In the genomic region with DNA sequence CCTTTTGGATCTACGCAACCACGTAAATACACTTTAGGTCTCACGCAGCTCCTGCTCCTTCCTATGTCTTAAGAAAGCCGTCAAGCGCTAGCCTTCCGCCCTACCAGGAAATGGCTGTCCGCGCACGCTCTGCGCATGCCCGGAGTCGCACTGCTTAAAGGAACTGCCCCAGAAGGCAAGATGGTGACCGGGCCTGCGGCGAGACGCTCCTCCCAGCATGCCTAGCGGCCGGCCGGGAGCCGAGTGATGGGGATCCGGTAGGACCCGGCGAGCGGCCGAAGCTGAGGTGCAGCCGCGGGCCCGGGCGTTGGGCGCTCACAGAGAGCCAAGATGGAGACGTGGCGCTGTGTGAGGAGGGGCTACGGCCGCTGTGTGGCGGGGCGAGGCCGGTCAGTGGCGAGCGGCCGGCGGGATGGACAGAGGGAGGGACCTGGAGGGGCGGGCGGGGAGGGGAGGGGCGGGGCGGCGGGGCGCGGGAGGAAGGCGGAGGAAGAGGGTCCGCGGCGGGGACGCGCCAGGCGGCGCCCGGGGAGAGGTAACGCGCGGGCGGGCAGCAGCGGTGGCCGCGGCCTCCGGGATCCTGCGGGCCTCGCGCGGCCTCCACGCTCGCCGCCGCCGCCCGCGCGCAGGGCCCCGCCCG, we compare ENCODE assay signal across 8 mouse cellular contexts. TPM values are rescaled to one million over a fixed set of nuclear protein-coding genes. Genes with fewer than 3 reads are reported as not detected.
DNase-seq lines count a peak whose midpoint lies in the region; ATAC-seq and TF ChIP-seq lines count a peak whose summit lies in the region.

No protein-coding gene starts in this region.

- ATAC-seq in common myeloid progenitor, adult 5-6 weeks (replicated peaks; ENCODE audit: low read depth, poor library complexity, severe bottlenecking): peak; percentile 95
- ATAC-seq in hindbrain, postnatal 0 days: peak; percentile 96
- ATAC-seq in megakaryocyte, adult 5-6 weeks (ENCODE audit: poor library complexity, severe bottlenecking): peak; percentile 92

- H3K27me3 ChIP-seq in hindbrain, postnatal 0 days (ENCODE audit: insufficient read depth, low read length): no peaks in the 10 kb centered on the region

- H3K4me1 ChIP-seq in hindbrain, postnatal 0 days (ENCODE audit: insufficient read depth, low read length): peaks cover 4% of the 10 kb centered on the region; the same call in 1 of the 2 replicates

- H3K9ac ChIP-seq in hindbrain, postnatal 0 days (replicated peaks; ENCODE audit: low read length): peak overlapping the region; percentile 83

- no peaks in the 10 kb centered on the region for H3K36me3 ChIP-seq in hindbrain, postnatal 0 days (ENCODE audit: insufficient read depth, low read length)

- H3K9me3 ChIP-seq in hindbrain, postnatal 0 days (ENCODE audit: low read length): no peaks in the 10 kb centered on the region

- WGBS in hindbrain, postnatal 0 days: under 1% methylated on average over 53 of the region's 79 CpGs

- H3K4me2 ChIP-seq in hindbrain, postnatal 0 days (ENCODE audit: low read depth, low read length): peak overlapping the region; percentile 76

- H3K27ac ChIP-seq in gastrocnemius, adult 2 months: peak overlapping the region; percentile 98
- peak overlapping the region; percentile 98 for H3K27ac ChIP-seq in hindbrain, postnatal 0 days
- H3K27ac ChIP-seq in left cerebral cortex, adult 2 months: peak overlapping the region; percentile 97

- H3K4me3 ChIP-seq in gastrocnemius, adult 2 months: peak overlapping the region; percentile 92
- peak overlapping the region; percentile 56 for H3K4me3 ChIP-seq in hindbrain, postnatal 0 days (ENCODE audit: low read length)
- H3K4me3 ChIP-seq in left cerebral cortex, adult 2 months: peak overlapping the region; percentile 90

- peak; percentile 99 for DNase-seq in ZHBTc4 (ENCODE audit: low read depth, low spot score)
- DNase-seq in gastrocnemius, adult 2 months: peak; percentile 99
- DNase-seq in hindbrain, postnatal 0 days (ENCODE audit: low spot score): peak; percentile 98
- DNase-seq in left cerebral cortex, adult 2 months (ENCODE audit: extremely low spot score in 1 of 2, low spot score in 2 of 2): peak; percentile 97
- peak; percentile 98 to 99 for DNase-seq in right cerebral cortex, adult 2 months (ENCODE audit: low spot score in 2 of 2)
- DNase-seq in urinary bladder, postnatal 14 days (ENCODE audit: low spot score): peak; percentile 98

- intact Hi-C loops in gastrocnemius, adult 2 months (cut with DNase I): no loop called here
- intact Hi-C loops in left cerebral cortex, adult 2 months (cut with DNase I): loop anchor here (1.0 kb wide), 1 partner anchor 17 kb away; the partner anchor contains the start of gene Rps6kc1

- no peak for TF ChIP-seq CTCF in gastrocnemius, adult 2 months (IDR thresholded peaks at IDR 0.05)
- no peak for TF ChIP-seq CTCF in hindbrain, postnatal 0 days (IDR thresholded peaks at IDR 0.05; ENCODE audit: low read depth)
- TF ChIP-seq CTCF in left cerebral cortex, adult 2 months (IDR thresholded peaks at IDR 0.05): no peak

RNA-seq across cellular contexts. Expression of gene Angel2, which starts 3.6 kb away (rescaled TPM):
- total RNA-seq in common myeloid progenitor, adult 5-6 weeks (2017): 44.6 and 64.5 TPM in 2 replicates
- total RNA-seq in gastrocnemius, adult 2 months (2021): 10 to 100 TPM; 29.3 to 29.8 TPM
- 25.3 and 28.4 TPM in 2 replicates for total RNA-seq in hindbrain, postnatal 0 days (2014; rRNA removed)
- polyA plus RNA-seq in hindbrain, postnatal 0 days (2015; fragmentation: Nextera tagmentation; extraction: Ambion mirVana): 39.4 and 40.2 TPM in 2 replicates
- 10 to 100 TPM; 56.2 to 57.5 TPM for total RNA-seq in left cerebral cortex, adult 2 months (2021)
- total RNA-seq in megakaryocyte, adult 5-6 weeks (2015): 24.1 and 31.6 TPM in 2 replicates
- total RNA-seq in megakaryocyte, adult 5-6 weeks (2017): 28.3 and 31.6 TPM in 2 replicates

RNA-seq across cellular contexts. Expression of gene Rps6kc1, which starts 16.9 kb away (rescaled TPM):
- total RNA-seq in common myeloid progenitor, adult 5-6 weeks (2017): 16.7 and 21.1 TPM in 2 replicates
- total RNA-seq in gastrocnemius, adult 2 months (2021): 10 to 100 TPM; 18.3 to 19.7 TPM
- total RNA-seq in hindbrain, postnatal 0 days (2014; rRNA removed): 35.9 and 40.8 TPM in 2 replicates
- polyA plus RNA-seq in hindbrain, postnatal 0 days (2015; fragmentation: Nextera tagmentation; extraction: Ambion mirVana): 19.6 and 21.0 TPM in 2 replicates
- total RNA-seq in left cerebral cortex, adult 2 months (2021): 100 to 1,000 TPM; 111 to 117 TPM
- 6.8 and 7.1 TPM in 2 replicates for total RNA-seq in megakaryocyte, adult 5-6 weeks (2015)
- 10.0 and 15.6 TPM in 2 replicates for total RNA-seq in megakaryocyte, adult 5-6 weeks (2017)

RNA-seq across cellular contexts. Expression of gene Vash2, which starts 50.6 kb away (rescaled TPM):
- 0.50 TPM in 1 of 2 replicates, not detected in the other for total RNA-seq in common myeloid progenitor, adult 5-6 weeks (2017)
- under 1 TPM; 0.20 to 0.66 TPM for total RNA-seq in gastrocnemius, adult 2 months (2021)
- total RNA-seq in hindbrain, postnatal 0 days (2014; rRNA removed): 38.5 and 40.9 TPM in 2 replicates
- polyA plus RNA-seq in hindbrain, postnatal 0 days (2015; fragmentation: Nextera tagmentation; extraction: Ambion mirVana): 46.6 and 47.4 TPM in 2 replicates
- 1 to 10 TPM; 2.6 to 2.7 TPM for total RNA-seq in left cerebral cortex, adult 2 months (2021)
- not detected in 2 replicates for total RNA-seq in megakaryocyte, adult 5-6 weeks (2015)
- 0.07 TPM in 1 of 2 replicates, not detected in the other for total RNA-seq in megakaryocyte, adult 5-6 weeks (2017)

Comparison
In these comparisons a context has a peak if more than half of its experiments do, and no peak if none do; other contexts are left out.
1. Peak in every context shown above with its lines: DNase-seq, ATAC-seq, H3K4me3 ChIP-seq and H3K27ac ChIP-seq.
2. RNA of gene Vash2, which starts 50.6 kb away (total RNA-seq): 38.5 to 40.9 TPM in hindbrain, postnatal 0 days; 2.6 to 2.7 TPM in left cerebral cortex, adult 2 months, 0.20 to 0.66 TPM in gastrocnemius, adult 2 months, 0.50 TPM in common myeloid progenitor, adult 5-6 weeks and 0.07 TPM in megakaryocyte, adult 5-6 weeks; every median in the first group is over 10 times any median in the second.